Mouse (Mus musculus) natural killer cell, adult 2 months (primary cell): ENCODE results near the gene Plekhn1.

Source experiments
- DNase-seq, 2 experiments: peaks; one replicate each; pipeline ENCODE4 v3.0.0; 2022; ENCODE audit warnings: low spot score in 2 of 2

The Plekhn1 gene

GRCm38 (mm10) chr4:156234701-156235213, at the start of gene Plekhn1:
Gene Plekhn1 (minus strand): TSS chr4:156234857.
- DNase-seq: peak; percentile 53 to 69

- DNase-seq: peak; percentile 10 to 26
Observed at GRCm38 (mm10) chr4:156255078-156255839, 20.6 kb upstream of the Plekhn1 start, which contains the start of gene Samd11. Gene Samd11 (minus strand): TSS chr4:156255657.

- peak in 1 of 2 experiments; percentile 38 for DNase-seq
Observed at GRCm38 (mm10) chr4:156254361-156255077, 19.9 kb upstream of the Plekhn1 start.

GRCm38 (mm10) chr4:156253043-156253442, 18.4 kb upstream of the Plekhn1 start:
- no peak for DNase-seq

GRCm38 (mm10) chr4:156252619-156253018, 18.0 kb upstream of the Plekhn1 start:
- DNase-seq: no peak

- DNase-seq: no peak
Observed at GRCm38 (mm10) chr4:156252140-156252539, 17.5 kb upstream of the Plekhn1 start.

- DNase-seq: no peak
Observed at GRCm38 (mm10) chr4:156251081-156251480, 16.4 kb upstream of the Plekhn1 start.

- no peak for DNase-seq
Observed at GRCm38 (mm10) chr4:156249567-156249966, 14.9 kb upstream of the Plekhn1 start.

GRCm38 (mm10) chr4:156236651-156237447, 2.2 kb upstream of the Plekhn1 start:
- no peak for DNase-seq

GRCm38 (mm10) chr4:156235808-156236533, 1.3 kb upstream of the Plekhn1 start, which contains the start of gene Noc2l:
Gene Noc2l (plus strand): TSS chr4:156236010.
- peak; percentile 76 to 88 for DNase-seq

GRCm38 (mm10) chr4:156235360-156235770, 708 bp upstream of the Plekhn1 start:
- no peak for DNase-seq

- no peak for DNase-seq
Observed at GRCm38 (mm10) chr4:156234021-156234501, 596 bp downstream of the Plekhn1 start.

- DNase-seq: no peak
Observed at GRCm38 (mm10) chr4:156228393-156229024, 6.1 kb downstream of the Plekhn1 start.

- no peak for DNase-seq
Observed at GRCm38 (mm10) chr4:156227752-156228392, 6.8 kb downstream of the Plekhn1 start.

- DNase-seq: no peak
Observed at GRCm38 (mm10) chr4:156224276-156224675, 10.4 kb downstream of the Plekhn1 start.

GRCm38 (mm10) chr4:156219936-156220335, 14.7 kb downstream of the Plekhn1 start:
- no peak for DNase-seq

- DNase-seq: no peak
Observed at GRCm38 (mm10) chr4:156217838-156218237, 16.8 kb downstream of the Plekhn1 start.

GRCm38 (mm10) chr4:156217022-156217669, 17.5 kb downstream of the Plekhn1 start:
- no peak for DNase-seq

- no peak for DNase-seq
Observed at GRCm38 (mm10) chr4:156216196-156216595, 18.5 kb downstream of the Plekhn1 start.
